Mouse (Mus musculus): Measurements from ENCODE around the gene Pygl. TPM values are rescaled to one million over a fixed set of nuclear protein-coding genes. Genes with fewer than 3 reads are reported as not detected.

Pygl gene
- total RNA-seq, 2 experiments from 2014 or later: 128 to 179 TPM

GRCm38 (mm10) chr12:70157292-70158066, 73.8 kb downstream of the Pygl start:
- DNase-seq: no peak

DNA sequence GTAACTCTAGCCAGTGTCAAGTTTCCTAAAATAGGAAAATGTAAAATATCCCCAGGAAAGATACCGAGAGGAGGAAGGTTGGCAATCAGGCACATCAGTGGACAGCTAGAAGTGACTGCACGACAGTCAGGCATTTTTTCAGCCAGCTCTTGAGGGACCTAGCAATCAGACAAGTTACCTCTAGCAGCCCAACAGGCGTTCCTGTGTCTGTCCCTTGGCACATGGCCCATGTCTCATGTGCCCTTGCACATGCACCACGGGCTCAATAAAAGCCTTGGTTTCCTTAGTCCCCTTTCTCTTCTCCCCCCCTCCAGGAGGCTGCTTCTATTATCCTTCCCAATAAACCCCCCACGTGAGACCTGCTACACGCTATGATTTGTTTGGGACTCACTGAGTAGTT, 75.1 kb downstream of the Pygl start:
- no peak for DNase-seq

GRCm38 (mm10) chr12:70153842-70154241, 77.4 kb downstream of the Pygl start, which contains the start of gene Abhd12b:
TSS of gene Abhd12b (plus strand) at chr12:70154142.
- no peak for DNase-seq

DNA sequence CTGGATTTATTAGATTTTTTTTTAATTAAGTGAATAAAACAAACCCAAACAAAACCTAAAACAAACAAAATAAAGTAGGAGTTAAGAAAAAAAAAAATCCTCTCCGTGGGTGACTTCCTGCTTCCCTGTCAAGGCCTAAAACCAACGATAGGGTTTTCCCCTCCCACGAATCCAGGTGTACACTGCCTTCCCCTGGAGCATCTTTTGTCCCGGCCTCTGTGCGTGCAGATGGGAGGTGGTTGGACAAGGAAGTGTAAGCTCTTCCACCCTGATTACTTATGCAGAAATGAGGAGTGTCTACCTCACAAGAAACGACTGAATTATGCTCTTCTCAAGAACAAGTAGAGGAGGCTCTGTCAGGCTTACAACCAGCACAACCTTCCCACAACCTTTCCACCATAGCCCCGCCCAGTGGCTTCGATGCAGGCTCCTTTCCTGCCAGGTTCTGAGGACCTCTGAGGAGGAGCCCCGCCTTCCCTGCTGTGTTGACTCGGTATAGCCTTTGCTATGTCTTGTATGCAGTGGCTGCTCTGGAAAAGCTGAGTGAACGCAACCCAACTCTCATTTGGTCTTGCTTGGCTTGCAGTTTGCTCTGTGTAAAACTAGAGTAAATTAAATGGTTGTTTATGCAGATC, 82.5 kb downstream of the Pygl start:
- peak in 1 of 2 experiments; percentile 10 for DNase-seq

DNA sequence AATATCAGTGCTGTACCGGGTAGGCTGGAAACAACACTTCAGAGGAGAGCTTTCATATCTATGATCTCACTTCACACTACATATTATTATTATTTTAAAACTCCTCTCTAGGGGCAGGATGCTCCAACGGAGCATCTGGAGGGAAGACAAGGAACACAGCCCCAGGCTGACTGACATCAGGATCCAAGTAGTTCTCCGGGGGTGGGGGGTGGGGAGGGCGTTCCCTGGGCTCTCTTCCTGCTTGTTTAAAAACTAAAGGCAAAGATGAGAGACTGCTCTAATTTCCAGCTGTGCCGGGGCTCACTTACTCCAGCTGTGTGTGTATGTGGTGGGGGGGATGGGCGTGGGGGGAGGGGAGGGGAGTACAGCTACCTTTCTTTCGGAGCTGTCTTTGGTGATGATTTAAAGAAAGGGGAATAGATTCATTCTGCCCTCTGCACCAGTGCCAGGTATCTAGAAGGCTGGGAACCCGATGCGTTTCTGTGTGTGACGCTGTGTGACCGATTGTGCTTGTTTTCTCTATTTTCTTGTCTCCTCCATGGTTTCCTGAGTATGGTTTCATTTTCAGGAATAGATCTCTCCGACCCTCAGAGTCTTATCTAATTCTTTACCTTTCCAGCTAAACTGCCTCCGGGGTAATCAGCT, 83.2 kb downstream of the Pygl start:
- no peak for DNase-seq

DNA sequence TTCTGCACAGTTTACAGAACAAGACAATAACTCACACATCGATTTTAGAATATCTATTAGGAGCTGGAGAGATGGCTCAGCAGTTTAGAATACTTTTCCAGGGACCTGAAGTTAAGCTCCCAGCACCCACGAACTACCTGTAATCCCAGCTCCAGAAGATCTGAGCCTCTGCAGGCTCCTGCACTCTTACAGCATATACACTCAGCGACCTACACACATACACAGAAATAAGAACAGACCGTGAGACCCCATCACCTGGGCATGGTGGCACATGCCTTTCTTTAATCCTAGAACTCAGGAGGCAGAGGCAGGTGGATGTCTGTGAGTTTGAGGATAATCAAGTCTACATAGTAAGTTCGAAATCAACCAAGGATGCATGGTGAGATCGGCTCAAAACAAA, 85.7 kb downstream of the Pygl start:
- DNase-seq: no peak

- DNase-seq: peak; percentile 45 to 61
Measured at GRCm38 (mm10) chr12:70144637-70145448, 86.4 kb downstream of the Pygl start.

GRCm38 (mm10) chr12:70144106-70144587, 87.1 kb downstream of the Pygl start:
- DNase-seq: peak in 1 of 2 experiments; percentile 17

DNA sequence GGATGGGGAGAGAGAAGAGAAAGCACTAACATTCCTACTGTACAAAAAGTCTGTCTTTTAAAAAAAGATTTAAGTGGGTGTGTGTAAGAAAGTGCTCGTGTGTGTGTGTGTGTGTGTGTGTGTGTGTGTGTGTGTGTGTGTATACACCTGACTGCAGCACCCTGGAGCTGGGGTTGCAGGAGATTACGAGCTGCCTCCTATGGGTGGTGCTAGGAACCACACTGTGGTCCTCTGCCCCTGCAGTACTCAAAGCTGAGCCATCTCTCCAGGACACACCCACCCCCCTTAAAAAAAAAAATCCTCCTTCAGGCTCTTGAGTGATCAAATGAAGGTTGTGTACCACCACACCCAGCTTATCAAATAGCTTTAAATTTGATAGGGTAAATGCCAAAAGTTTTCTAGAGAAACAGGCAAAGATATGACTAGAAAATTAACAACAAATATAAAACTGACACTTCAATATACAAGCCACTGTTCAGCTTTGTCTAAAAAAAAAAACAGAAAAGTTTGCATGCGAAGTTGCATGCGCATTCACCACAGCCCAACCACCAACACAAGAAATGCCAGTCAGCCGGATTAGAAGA, 90.2 kb downstream of the Pygl start:
- DNase-seq: no peak

Other genes starting within 250 kb of the Pygl start
- 10 to 100 TPM; 47.0 to 57.7 TPM for gene Sav1, start 244.5 kb downstream of the Pygl start, total RNA-seq (2021)
- 10 to 100 TPM; 31.2 to 39.4 TPM for gene Nin, start 117.8 kb downstream of the Pygl start, total RNA-seq (2021)
- not detected for gene Abhd12b, start 77.3 kb downstream of the Pygl start, total RNA-seq (2021)
- 1 to 10 TPM; 1.3 to 1.5 TPM for gene Trim9, start 116.1 kb upstream of the Pygl start, total RNA-seq (2021)
- 10 to 100 TPM; 44.9 to 50.3 TPM for gene Tmx1, start 221.6 kb upstream of the Pygl start, total RNA-seq (2021)